Mouse (Mus musculus) heart, adult 2 months (tissue): ENCODE results near the gene Zfp580. TPM values are rescaled to one million over a fixed set of nuclear protein-coding genes. Genes with fewer than 3 reads are reported as not detected.

Experiments used
- DNase-seq, 2 experiments: peaks; one replicate each; pipeline ENCODE4 v3.0.0; 2021
- H3K27ac ChIP-seq: fragments of 200-600 bp; 2 replicates; pipeline ENCODE4 v1.8.1; 2022
- H3K27me3 ChIP-seq: fragments of 200-500 bp; 2 replicates; pipeline ENCODE4 v1.6.1; 2012; ENCODE audit warnings: mild to moderate bottlenecking, low read length, inconsistent platforms, mixed read lengths; ENCODE audit not compliant: control insufficient read depth, insufficient read depth
- H3K36me3 ChIP-seq: fragments of 200-500 bp; 2 replicates; pipeline ENCODE4 v1.6.1; 2012; ENCODE audit warnings: low read length, inconsistent platforms; ENCODE audit not compliant: control insufficient read depth, insufficient read depth
- H3K4me1 ChIP-seq: fragments of 200-500 bp; 2 replicates; pipeline ENCODE4 v1.6.1; 2011; ENCODE audit warnings: low read length; ENCODE audit not compliant: control insufficient read depth, insufficient read depth
- H3K4me3 ChIP-seq: fragments of 200-600 bp; 2 replicates; pipeline ENCODE4 v1.8.1; 2022
- H3K79me2 ChIP-seq: fragments of 200-500 bp; replicated peaks from 2 replicates; pipeline ENCODE4 v1.6.1; 2012; ENCODE audit warnings: mild to moderate bottlenecking, inconsistent platforms, low read length, moderate library complexity, mixed read lengths; ENCODE audit not compliant: control insufficient read depth, insufficient read depth
- H3K9ac ChIP-seq: fragments of 200-500 bp; 2 replicates; pipeline ENCODE4 v1.6.1; 2012; ENCODE audit warnings: low read depth, mild to moderate bottlenecking, control low read depth, inconsistent platforms, low read length, mixed read lengths
- CTCF ChIP-seq: fragments of 200-600 bp; IDR thresholded peaks from 2 replicates; pipeline ENCODE4 v1.8.1; 2022; ENCODE audit warnings: antibody characterized with exemption, mild to moderate bottlenecking, moderate library complexity
- EP300 ChIP-seq: fragments of 200-500 bp; IDR thresholded peaks from 2 replicates; pipeline ENCODE4 v1.6.1; 2011; ENCODE audit warnings: low read depth, low read length, control low read depth; ENCODE audit not compliant: insufficient read depth
- POLR2A ChIP-seq: fragments of 200-500 bp; IDR thresholded peaks from 2 replicates; pipeline ENCODE4 v1.6.1; 2011; ENCODE audit warnings: mild to moderate bottlenecking, low read depth, low read length, control low read depth; ENCODE audit not compliant: insufficient read depth
- WGBS: fragments of 180-500 bp; shearing (Covaris S2); methylation state at CpG from one replicate; pipeline ENCODE4 v1.1.7; 2018; 5-methylcytosine and 5-hydroxymethylcytosine counted together
- intact Hi-C: fragments of 180-260 bp; cut with DNase I; formaldehyde crosslinking; loops from one replicate; pipeline ENCODE4 v1.15.1; 2025
- polyA plus RNA-seq: library from polyadenylated mRNA; depleted of rRNA; stranded (reverse); fragments of >200 nt; gene quantifications from 2 replicates; pipeline ENCODE4 v1.2.3, GENCODE M21; 2012
- total RNA-seq, 2 experiments: library from RNA; stranded (reverse); gene quantifications; 2 replicates each; pipeline ENCODE4 v1.2.3; 2021

The Zfp580 gene
- total and polyA plus RNA-seq, 3 experiments: 3.4 to 12.7 (median 4.4) TPM

DNA sequence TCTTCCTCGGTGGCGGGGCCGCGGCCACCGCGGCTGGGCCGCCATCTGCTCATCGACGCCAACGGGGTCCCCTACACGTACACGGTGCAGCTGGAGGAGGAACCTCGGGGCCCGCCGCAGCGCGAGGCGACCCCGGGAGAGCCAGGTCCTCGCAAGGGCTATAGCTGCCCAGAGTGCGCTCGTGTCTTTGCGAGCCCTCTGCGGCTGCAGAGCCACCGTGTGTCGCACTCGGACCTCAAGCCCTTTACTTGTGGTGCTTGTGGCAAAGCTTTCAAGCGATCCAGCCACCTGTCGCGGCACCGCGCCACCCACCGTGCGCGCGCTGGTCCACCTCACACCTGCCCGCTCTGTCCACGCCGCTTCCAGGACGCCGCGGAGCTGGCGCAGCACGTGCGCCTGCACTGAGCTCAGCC, 1.6 kb downstream of the Zfp580 start:
- no peaks in the 10 kb centered on the region for H3K36me3 ChIP-seq
- WGBS: 25% methylated on average over 45 of the region's 45 CpGs
- H3K27ac ChIP-seq: no peak overlapping the region
- intact Hi-C loops: loop anchor here (5.0 kb wide), 1 partner anchor 186 kb away; no protein-coding TSS in a partner anchor
- peaks cover 20% of the 10 kb centered on the region for H3K27me3 ChIP-seq
- TF ChIP-seq POLR2A (no peak), CTCF (no peak), EP300 (no peak)
- no peaks in the 10 kb centered on the region for H3K79me2 ChIP-seq
- H3K4me1 ChIP-seq: peaks cover 2% of the 10 kb centered on the region; the same call in 1 of the 2 replicates
- H3K4me3 ChIP-seq: peak overlapping the region; percentile 16; the same call in 1 of the 2 replicates
- H3K9ac ChIP-seq: peak overlapping the region; percentile 8
- DNase-seq: peak in 1 of 2 experiments; percentile 33

DNA sequence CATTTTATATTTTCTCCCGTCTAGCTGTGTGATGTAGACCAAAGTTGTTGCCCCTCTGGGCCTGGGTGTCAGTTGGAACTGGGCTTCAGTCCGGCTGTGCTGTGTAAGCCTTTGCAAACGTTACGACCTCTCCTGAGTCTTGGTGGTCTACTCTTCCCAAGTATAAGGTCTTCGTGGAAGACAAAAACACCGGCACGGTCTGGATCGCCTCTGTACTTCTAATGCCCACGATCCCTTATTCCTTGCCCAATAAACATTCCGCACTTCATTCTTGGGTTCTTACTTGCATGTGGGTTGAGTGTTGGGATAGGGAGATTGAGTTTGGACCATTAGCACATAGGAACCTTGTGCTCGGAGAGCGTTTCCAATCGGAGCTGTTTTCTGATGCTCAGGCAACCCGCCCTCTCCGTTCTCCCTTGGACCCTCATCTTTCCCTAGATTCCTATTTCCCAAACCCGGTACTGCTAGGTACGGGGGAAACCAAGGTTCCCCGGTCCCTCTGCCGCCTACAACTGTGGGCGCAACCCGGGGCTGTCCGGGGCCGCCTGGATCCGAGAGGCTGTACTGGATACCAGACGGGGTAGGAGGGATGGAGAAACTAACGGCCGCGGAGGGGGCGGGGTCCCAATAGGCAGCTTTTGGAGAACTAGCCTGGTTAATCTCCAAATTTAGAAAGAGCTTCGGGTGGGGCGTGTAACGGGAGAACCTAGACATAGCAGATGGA, 2.3 kb downstream of the Zfp580 start:
- WGBS: 24% methylated on average over 32 of the region's 32 CpGs
- H3K79me2 ChIP-seq: no peaks in the 10 kb centered on the region
- no peak for DNase-seq
- H3K27ac ChIP-seq: no peak overlapping the region
- no peak overlapping the region for H3K4me3 ChIP-seq
- no peak overlapping the region for H3K9ac ChIP-seq
- H3K36me3 ChIP-seq: no peaks in the 10 kb centered on the region
- TF ChIP-seq POLR2A: no peak
- no peak for TF ChIP-seq CTCF
- no peak for TF ChIP-seq EP300
- peaks cover 20% of the 10 kb centered on the region for H3K27me3 ChIP-seq
- peaks cover 2% of the 10 kb centered on the region; the same call in 1 of the 2 replicates for H3K4me1 ChIP-seq
- intact Hi-C loops: loop anchor here (5.0 kb wide), 1 partner anchor 186 kb away; no protein-coding TSS in a partner anchor

DNA sequence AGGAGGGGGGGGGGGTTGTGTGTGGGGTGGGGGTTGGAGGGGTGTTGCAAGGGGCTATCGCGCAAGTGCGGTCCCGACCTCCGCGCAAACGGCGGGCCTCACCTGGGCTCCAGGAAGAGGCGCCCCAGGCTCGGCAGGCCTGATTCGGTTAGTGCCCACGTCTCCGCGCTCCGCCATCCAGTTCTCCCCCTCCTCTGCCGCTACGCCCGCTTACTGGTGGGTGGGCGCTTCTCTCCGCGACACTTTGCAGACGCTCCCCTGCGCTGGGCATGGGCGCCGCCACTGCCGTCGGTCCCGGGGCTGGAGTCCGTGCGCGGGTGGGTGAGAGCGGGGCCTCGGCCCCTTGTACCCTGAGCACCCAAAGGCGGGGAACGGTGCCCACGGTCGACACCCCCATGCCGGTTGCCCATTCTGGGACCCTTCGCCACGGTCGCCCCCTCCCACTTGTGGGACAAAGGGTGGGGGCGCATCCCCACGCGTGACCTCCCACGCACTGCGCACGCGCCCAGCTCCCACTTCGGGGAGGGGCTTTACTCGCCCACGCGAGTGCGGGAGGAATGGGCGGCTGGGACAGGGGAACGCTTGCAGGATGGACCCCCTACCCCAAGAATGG, 5.4 kb downstream of the Zfp580 start:
- Histone ChIP-seq H3K79me2 (no peaks in the 10 kb centered on the region), H3K27ac (no peak overlapping the region), H3K9ac (no peak overlapping the region), H3K27me3 (peaks cover 20% of the 10 kb centered on the region), H3K4me3 (no peak overlapping the region), H3K36me3 (no peaks in the 10 kb centered on the region), H3K4me1 (peaks cover 3% of the 10 kb centered on the region)
- TF ChIP-seq POLR2A: no peak
- WGBS: 4% methylated on average over 53 of the region's 55 CpGs
- intact Hi-C loops: no loop called here
- no peak for DNase-seq

DNA sequence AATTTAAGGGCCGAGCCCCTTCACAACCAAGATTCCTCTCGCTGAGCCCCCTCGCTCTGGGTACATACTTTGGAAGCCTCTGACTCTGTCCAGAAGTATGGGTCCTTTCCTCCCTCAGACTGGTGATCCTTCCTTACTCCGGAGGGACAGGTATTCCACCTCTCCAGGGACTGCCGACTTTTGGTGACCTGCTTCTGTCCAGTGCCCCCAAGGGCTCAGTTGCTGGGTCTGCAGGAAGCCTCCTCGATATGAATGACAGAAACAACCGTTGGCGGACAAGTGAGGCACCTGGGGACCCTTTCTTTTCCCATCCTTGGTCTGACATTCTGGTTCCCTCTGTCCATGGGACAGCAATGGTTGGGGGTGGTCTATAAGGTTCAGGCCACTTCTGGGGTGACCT, 6.0 kb downstream of the Zfp580 start:
- TF ChIP-seq POLR2A: no peak
- TF ChIP-seq EP300: no peak
- TF ChIP-seq CTCF: no peak

DNA sequence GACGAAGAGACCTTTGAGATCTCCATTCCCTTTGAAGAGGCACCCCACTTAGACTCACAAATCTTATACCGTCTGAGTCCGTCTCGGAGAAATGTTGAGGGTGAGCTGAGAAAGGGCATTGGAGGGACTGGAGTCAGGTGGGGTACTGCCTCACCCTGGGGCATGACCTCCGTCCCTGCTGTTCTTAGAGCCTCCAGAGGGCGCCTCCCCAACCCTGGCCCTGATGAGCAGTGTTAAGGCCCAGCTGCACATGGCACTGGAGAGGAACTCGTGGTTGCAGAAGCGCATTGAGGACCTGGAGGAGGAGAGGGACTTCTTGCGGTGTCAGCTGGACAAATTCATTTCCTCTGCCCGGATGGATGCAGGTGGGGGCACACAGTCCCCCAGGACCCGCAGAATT, 6.5 kb downstream of the Zfp580 start:
- Histone ChIP-seq H3K9ac (no peak overlapping the region), H3K27ac (no peak overlapping the region), H3K4me3 (no peak overlapping the region), H3K79me2 (no peaks in the 10 kb centered on the region), H3K27me3 (peaks cover 20% of the 10 kb centered on the region), H3K36me3 (no peaks in the 10 kb centered on the region), H3K4me1 (peaks cover 2% of the 10 kb centered on the region; the same call in 1 of the 2 replicates)
- no peak for TF ChIP-seq POLR2A
- TF ChIP-seq CTCF: no peak
- no peak for TF ChIP-seq EP300
- no peak for DNase-seq
- WGBS: 38% methylated on average over 11 of the region's 11 CpGs
- intact Hi-C loops: no loop called here

More for the DNA sequence above, 6.0 kb downstream of the Zfp580 start:
- H3K79me2 ChIP-seq: no peaks in the 10 kb centered on the region
- 36% methylated on average over 8 of the region's 8 CpGs for WGBS
- intact Hi-C loops: no loop called here
- H3K9ac ChIP-seq: no peak overlapping the region
- peaks cover 20% of the 10 kb centered on the region for H3K27me3 ChIP-seq
- no peak overlapping the region for H3K27ac ChIP-seq
- peaks cover 3% of the 10 kb centered on the region for H3K4me1 ChIP-seq
- DNase-seq: no peak
- no peaks in the 10 kb centered on the region for H3K36me3 ChIP-seq
- H3K4me3 ChIP-seq: no peak overlapping the region

DNA sequence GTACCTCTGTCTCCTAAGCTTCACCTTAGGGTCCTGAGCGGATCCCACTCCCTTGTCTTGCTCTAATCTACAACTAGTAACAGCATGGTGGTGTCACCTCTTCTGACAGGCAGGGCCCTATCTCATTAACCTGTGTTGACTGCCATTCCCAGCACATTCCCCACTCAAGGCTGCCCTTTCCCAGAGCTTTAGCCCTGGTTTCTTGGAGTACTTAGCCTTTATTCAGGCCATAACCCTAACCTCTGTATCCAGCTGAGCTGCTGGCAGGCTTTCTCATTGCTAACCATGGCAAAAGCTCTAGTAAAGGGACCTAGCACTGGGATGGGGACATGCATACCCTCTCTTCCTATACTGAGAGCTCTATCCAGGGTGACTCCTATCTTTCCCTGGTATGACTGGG, 7.3 kb downstream of the Zfp580 start:
- H3K9ac ChIP-seq: no peak overlapping the region
- peaks cover 2% of the 10 kb centered on the region for H3K4me1 ChIP-seq
- no peak overlapping the region for H3K4me3 ChIP-seq
- TF ChIP-seq EP300 (no peak), CTCF (no peak), POLR2A (no peak)
- no peak overlapping the region for H3K27ac ChIP-seq
- H3K27me3 ChIP-seq: peaks cover 14% of the 10 kb centered on the region
- DNase-seq: no peak
- H3K36me3 ChIP-seq: peaks cover 4% of the 10 kb centered on the region; the same call in 1 of the 2 replicates
- H3K79me2 ChIP-seq: no peaks in the 10 kb centered on the region
- 85% methylated on average over 1 of the region's 1 CpGs for WGBS
- intact Hi-C loops: no loop called here
